Mouse (Mus musculus): ENCODE measurements around the gene Psap. TPM values are rescaled to one million over a fixed set of nuclear protein-coding genes. Genes with fewer than 3 reads are reported as not detected.
A peak's percentile ranks its signal among the peaks of the same experiment; 100 is the strongest.

Gene Psap
- polyA plus RNA-seq, 1 experiment from 2014 or later, result 129 TPM

DNA sequence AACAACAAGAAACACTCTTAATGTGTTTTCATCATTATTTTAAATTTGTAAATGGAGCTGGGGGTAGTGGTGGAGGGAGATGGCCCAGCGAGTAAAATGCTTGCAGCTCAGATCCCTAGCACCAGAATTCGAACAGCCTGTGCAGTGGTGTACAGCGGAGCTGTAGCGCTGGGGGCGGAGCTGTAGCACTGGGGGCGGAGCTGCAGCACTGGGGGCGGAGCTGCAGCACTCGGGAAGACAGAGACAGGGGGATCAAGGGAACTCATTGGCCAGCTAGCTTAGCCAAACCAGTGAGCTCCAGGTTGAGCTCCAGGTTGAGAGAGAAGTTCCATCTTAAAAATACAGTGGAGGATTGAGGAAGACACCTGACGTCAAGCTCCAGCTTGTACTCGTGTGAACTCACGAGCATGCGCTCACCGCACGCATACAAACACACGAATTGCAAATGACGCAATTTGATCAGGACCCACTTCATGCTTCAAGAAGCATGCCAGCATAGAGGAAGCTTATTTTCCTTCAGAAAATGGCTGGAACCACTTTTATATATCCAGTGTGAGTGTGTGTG lies 20.1 kb upstream of the Psap start:
- ATAC-seq (ENCODE audit: low FRiP score, low TSS enrichment) (no peak), DNase-seq (no peak)
- H3K36me3 ChIP-seq (ENCODE audit: control insufficient read depth, insufficient read depth, low read length), result no peaks in the 10 kb centered on the region
- no peak overlapping the region for H3K4me2 ChIP-seq (ENCODE audit: low read length)
- WGBS, result 51% methylated on average over 16 of the region's 16 CpGs
- no peaks in the 10 kb centered on the region for H3K4me1 ChIP-seq (ENCODE audit: control insufficient read depth, insufficient read depth, low read length)
- H3K9ac ChIP-seq (replicated peaks; ENCODE audit: low read length), result no peak overlapping the region
- no peak overlapping the region for H3K4me3 ChIP-seq (replicated peaks; ENCODE audit: low read depth, low read length)
- no peaks in the 10 kb centered on the region for H3K9me3 ChIP-seq (ENCODE audit: control insufficient read depth, low read length)
- no peak overlapping the region for H3K27ac ChIP-seq (replicated peaks; ENCODE audit: low read depth, low read length)
- H3K27me3 ChIP-seq (ENCODE audit: control insufficient read depth, insufficient read depth, low read length), result no peaks in the 10 kb centered on the region

DNA sequence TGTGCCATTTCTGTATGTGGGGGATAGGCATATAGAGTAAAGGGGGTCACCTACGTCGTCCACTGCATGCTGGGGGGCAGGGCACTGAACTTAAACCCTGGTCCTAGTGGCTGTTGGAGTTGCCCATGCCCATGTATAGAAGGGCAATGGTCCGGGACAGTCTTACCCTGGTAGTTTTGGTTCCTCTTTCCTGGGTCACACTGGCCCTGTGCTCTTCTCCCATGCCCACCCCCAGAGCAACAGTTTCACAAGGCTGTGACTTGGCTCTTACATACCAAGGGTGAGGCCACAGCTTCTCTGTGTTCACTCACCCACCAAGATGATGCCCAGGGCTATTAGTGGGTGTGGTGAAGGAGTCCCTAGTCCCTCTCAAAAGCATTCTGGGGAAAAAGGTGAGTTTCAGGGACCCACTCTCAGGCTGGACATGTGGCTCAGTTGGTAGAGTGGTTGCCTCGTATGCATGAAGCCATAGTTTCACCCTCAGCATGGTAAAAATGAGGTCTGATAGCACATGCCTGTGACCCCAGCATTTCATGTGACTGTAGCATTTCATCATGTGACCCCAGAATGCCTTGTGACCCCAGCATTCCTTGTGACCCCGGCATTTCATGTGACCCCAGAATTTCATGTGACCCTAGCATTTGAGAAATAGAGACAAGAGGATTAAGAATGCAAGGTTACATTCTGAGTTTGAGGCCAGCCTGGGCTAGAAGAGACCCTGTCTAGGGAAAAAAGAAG lies 16.7 kb upstream of the Psap start:
- Histone ChIP-seq H3K4me3 (replicated peaks; ENCODE audit: low read depth, low read length) (no peak overlapping the region), H3K4me2 (ENCODE audit: low read length) (no peak overlapping the region), H3K9me3 (ENCODE audit: control insufficient read depth, low read length) (no peaks in the 10 kb centered on the region), H3K27ac (replicated peaks; ENCODE audit: low read depth, low read length) (no peak overlapping the region), H3K36me3 (ENCODE audit: control insufficient read depth, insufficient read depth, low read length) (no peaks in the 10 kb centered on the region), H3K9ac (replicated peaks; ENCODE audit: low read length) (no peak overlapping the region), H3K4me1 (ENCODE audit: control insufficient read depth, insufficient read depth, low read length) (no peaks in the 10 kb centered on the region), H3K27me3 (ENCODE audit: control insufficient read depth, insufficient read depth, low read length) (no peaks in the 10 kb centered on the region)
- DNase-seq (no peak), ATAC-seq (ENCODE audit: low FRiP score, low TSS enrichment) (no peak)
- WGBS, result 89% methylated on average over 5 of the region's 5 CpGs

DNA sequence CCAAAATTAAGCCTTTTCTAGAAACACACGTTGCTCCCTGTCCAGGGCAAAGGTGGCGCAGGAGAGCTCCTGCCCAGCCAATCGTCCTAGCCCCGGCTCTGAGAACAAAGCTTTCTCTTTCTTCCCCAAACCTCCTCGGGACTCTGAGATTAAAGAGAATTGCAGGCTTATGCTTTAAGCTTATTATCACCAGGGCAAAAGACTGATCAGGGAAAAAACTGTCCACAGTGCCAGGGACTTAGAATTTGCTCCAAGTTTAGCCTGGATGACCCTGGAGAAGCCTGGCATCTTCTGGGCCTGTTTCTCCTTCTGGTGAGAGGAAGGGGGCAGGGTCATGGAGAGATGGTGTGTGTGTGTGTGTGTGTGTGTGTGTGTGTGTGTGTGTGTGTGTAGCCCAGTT lies 15.9 kb upstream of the Psap start:
- Histone ChIP-seq H3K4me3 (replicated peaks; ENCODE audit: low read depth, low read length) (no peak overlapping the region), H3K27ac (replicated peaks; ENCODE audit: low read depth, low read length) (0 out of 2 replicates have a peak overlapping the region, but pooled peaks have one; percentile 21), H3K9ac (replicated peaks; ENCODE audit: low read length) (no peak overlapping the region), H3K4me1 (ENCODE audit: control insufficient read depth, insufficient read depth, low read length) (no peaks in the 10 kb centered on the region), H3K9me3 (ENCODE audit: control insufficient read depth, low read length) (no peaks in the 10 kb centered on the region), H3K27me3 (ENCODE audit: control insufficient read depth, insufficient read depth, low read length) (no peaks in the 10 kb centered on the region), H3K36me3 (ENCODE audit: control insufficient read depth, insufficient read depth, low read length) (no peaks in the 10 kb centered on the region), H3K4me2 (ENCODE audit: low read length) (no peak overlapping the region)
- ATAC-seq (ENCODE audit: low FRiP score, low TSS enrichment), result no peak
- WGBS, result 20% methylated on average over 5 of the region's 5 CpGs
- DNase-seq, result peak; percentile 28

DNA sequence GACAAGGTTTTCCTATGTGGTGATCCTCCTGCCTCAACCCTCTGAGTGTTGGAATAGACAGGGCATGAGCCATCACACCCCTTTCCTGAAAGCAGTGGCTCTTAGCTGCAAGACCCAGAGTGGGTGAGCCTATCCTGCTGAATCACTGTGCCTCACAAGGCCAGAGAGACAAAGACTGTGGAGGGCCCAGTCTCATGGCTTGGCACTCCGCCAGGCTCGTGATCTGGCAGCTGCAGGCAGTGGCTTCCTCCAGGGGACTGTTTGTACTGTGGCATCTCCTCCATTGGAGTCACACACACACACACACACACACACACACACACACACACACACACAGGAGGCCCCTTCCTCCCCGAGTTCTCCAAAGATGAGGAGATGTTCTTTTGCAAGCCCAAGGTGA lies 15.0 kb upstream of the Psap start:
- ATAC-seq (ENCODE audit: low FRiP score, low TSS enrichment), result peak; percentile 82

DNA sequence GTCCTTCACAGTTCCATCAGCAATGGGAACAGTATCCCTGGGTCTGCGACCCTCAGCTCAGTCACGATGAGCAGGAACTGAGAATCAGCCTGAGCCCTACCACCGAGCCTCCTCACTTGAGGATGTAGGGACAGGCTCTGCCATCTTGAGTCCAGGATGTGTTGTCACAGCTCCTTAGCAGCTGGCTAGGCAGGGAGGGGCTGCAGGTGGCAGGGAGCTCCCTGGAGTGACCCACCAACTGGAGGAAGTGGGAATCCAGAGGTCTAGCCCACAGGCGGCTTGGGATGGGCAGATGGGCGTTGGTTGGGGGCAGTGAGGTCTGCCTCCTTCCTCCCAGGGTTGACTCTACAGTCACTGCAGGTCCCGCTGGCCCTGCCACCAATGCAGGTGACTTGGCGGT lies 14.1 kb upstream of the Psap start:
- Histone ChIP-seq H3K9ac (replicated peaks; ENCODE audit: low read length) (no peak overlapping the region), H3K4me3 (replicated peaks; ENCODE audit: low read depth, low read length) (no peak overlapping the region), H3K36me3 (ENCODE audit: control insufficient read depth, insufficient read depth, low read length) (no peaks in the 10 kb centered on the region), H3K4me1 (ENCODE audit: control insufficient read depth, insufficient read depth, low read length) (no peaks in the 10 kb centered on the region), H3K27ac (replicated peaks; ENCODE audit: low read depth, low read length) (no peak overlapping the region), H3K9me3 (ENCODE audit: control insufficient read depth, low read length) (no peaks in the 10 kb centered on the region), H3K27me3 (ENCODE audit: control insufficient read depth, insufficient read depth, low read length) (no peaks in the 10 kb centered on the region), H3K4me2 (ENCODE audit: low read length) (no peak overlapping the region)
- DNase-seq, result no peak
- no peak for ATAC-seq (ENCODE audit: low FRiP score, low TSS enrichment)
- 89% methylated on average over 7 of the region's 7 CpGs for WGBS

More for the DNA sequence above, 15.0 kb upstream of the Psap start:
- peak; percentile 89 for DNase-seq
- Histone ChIP-seq H3K27me3 (ENCODE audit: control insufficient read depth, insufficient read depth, low read length) (no peaks in the 10 kb centered on the region), H3K27ac (replicated peaks; ENCODE audit: low read depth, low read length) (peak overlapping the region; percentile 21; the same call in 1 of the 2 replicates), H3K4me1 (ENCODE audit: control insufficient read depth, insufficient read depth, low read length) (no peaks in the 10 kb centered on the region), H3K9me3 (ENCODE audit: control insufficient read depth, low read length) (no peaks in the 10 kb centered on the region), H3K4me2 (ENCODE audit: low read length) (no peak overlapping the region), H3K4me3 (replicated peaks; ENCODE audit: low read depth, low read length) (no peak overlapping the region), H3K36me3 (ENCODE audit: control insufficient read depth, insufficient read depth, low read length) (no peaks in the 10 kb centered on the region), H3K9ac (replicated peaks; ENCODE audit: low read length) (no peak overlapping the region)
- WGBS, result 33% methylated on average over 3 of the region's 3 CpGs

DNA sequence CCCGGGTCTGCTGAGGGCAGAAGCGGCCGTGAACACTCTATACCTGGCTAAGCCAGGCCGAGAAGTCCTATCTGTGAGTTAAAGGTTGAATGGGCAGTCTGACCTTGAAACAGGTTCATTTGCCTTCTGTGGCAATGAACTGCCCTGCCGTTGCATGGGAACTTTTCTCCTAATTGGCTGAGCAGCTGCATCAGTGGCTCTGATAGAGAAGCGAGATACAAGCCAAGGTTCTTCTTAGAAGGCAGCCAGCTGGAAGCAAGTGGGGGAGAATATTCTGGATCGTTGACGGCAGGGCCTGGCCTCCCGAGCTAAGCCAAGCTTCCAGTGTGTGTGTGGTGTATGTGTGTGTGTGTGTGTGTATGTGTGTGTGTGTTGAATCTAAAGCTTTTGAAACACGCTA lies 12.2 kb upstream of the Psap start:
- no peak overlapping the region for H3K4me2 ChIP-seq (ENCODE audit: low read length)
- no peak overlapping the region for H3K27ac ChIP-seq (replicated peaks; ENCODE audit: low read depth, low read length)
- H3K4me1 ChIP-seq (ENCODE audit: control insufficient read depth, insufficient read depth, low read length), result no peaks in the 10 kb centered on the region
- DNase-seq (no peak), ATAC-seq (ENCODE audit: low FRiP score, low TSS enrichment) (no peak)
- no peak overlapping the region for H3K4me3 ChIP-seq (replicated peaks; ENCODE audit: low read depth, low read length)
- H3K9me3 ChIP-seq (ENCODE audit: control insufficient read depth, low read length), result no peaks in the 10 kb centered on the region
- no peak overlapping the region for H3K9ac ChIP-seq (replicated peaks; ENCODE audit: low read length)
- WGBS, result 83% methylated on average over 10 of the region's 10 CpGs
- no peaks in the 10 kb centered on the region for H3K36me3 ChIP-seq (ENCODE audit: control insufficient read depth, insufficient read depth, low read length)
- H3K27me3 ChIP-seq (ENCODE audit: control insufficient read depth, insufficient read depth, low read length), result no peaks in the 10 kb centered on the region

DNA sequence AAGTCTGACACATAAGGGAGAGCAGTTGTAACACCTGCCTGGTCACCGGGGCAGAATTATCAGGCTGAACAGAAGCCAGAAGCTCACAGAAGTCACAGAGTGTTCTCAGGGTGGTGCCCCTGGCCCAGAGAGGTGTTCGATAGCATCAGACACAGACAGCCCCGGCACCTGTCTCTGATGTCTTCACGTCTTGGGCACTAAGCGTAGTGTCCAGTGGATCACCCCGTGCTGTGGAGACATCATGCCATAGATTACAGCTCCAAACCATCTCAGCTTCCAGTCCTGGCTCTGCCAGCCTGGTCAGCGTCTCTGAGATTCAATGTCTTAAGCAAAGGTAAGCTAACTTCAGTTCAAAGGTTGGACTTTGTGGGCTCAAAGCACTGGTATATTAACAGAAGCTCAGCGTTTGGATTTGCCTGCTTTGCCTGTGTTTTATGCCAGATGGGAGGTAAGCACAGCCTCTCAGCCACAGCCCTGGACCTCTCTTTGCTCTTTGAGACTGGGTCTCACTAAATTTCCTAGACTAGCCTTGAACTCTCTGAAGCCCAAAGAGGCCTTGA lies 10.5 kb upstream of the Psap start:
- Histone ChIP-seq H3K9me3 (ENCODE audit: control insufficient read depth, low read length) (no peaks in the 10 kb centered on the region), H3K4me1 (ENCODE audit: control insufficient read depth, insufficient read depth, low read length) (no peaks in the 10 kb centered on the region), H3K4me3 (replicated peaks; ENCODE audit: low read depth, low read length) (no peak overlapping the region), H3K27me3 (ENCODE audit: control insufficient read depth, insufficient read depth, low read length) (no peaks in the 10 kb centered on the region), H3K9ac (replicated peaks; ENCODE audit: low read length) (no peak overlapping the region), H3K4me2 (ENCODE audit: low read length) (no peak overlapping the region), H3K36me3 (ENCODE audit: control insufficient read depth, insufficient read depth, low read length) (no peaks in the 10 kb centered on the region), H3K27ac (replicated peaks; ENCODE audit: low read depth, low read length) (no peak overlapping the region)
- ATAC-seq (ENCODE audit: low FRiP score, low TSS enrichment), result no peak
- WGBS, result 88% methylated on average over 8 of the region's 8 CpGs
- DNase-seq, result no peak

DNA sequence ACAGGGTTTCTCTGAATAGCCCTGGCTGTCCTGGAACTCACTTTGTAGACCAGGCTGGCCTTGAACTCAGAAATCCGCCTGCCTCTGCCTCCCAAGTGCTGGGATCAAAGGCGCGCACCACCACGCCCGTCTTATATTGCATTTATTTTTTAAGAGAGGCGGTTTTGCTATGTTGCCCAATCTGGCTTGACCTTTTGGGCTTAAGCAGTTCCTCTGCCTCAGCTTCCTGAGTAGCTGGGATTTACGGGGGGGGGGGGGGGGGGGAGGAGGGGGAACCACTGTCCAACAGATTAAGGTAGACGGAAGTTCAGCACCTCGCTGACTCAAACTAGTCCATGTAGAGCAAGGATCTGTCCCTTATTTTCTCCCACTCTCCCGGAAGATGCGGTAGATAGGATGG lies 8.7 kb upstream of the Psap start:
- no peak overlapping the region for H3K27ac ChIP-seq (replicated peaks; ENCODE audit: low read depth, low read length)
- no peak overlapping the region for H3K4me3 ChIP-seq (replicated peaks; ENCODE audit: low read depth, low read length)
- H3K9ac ChIP-seq (replicated peaks; ENCODE audit: low read length), result no peak overlapping the region
- WGBS, result 89% methylated on average over 10 of the region's 11 CpGs
- DNase-seq (no peak), ATAC-seq (ENCODE audit: low FRiP score, low TSS enrichment) (no peak)
- no peak overlapping the region for H3K4me2 ChIP-seq (ENCODE audit: low read length)
- H3K27me3 ChIP-seq (ENCODE audit: control insufficient read depth, insufficient read depth, low read length), result no peaks in the 10 kb centered on the region
- H3K9me3 ChIP-seq (ENCODE audit: control insufficient read depth, low read length), result no peaks in the 10 kb centered on the region
- H3K4me1 ChIP-seq (ENCODE audit: control insufficient read depth, insufficient read depth, low read length), result no peaks in the 10 kb centered on the region
- H3K36me3 ChIP-seq (ENCODE audit: control insufficient read depth, insufficient read depth, low read length), result no peaks in the 10 kb centered on the region
